Mouse (Mus musculus) neural tube, embryonic 14.5 days (tissue): ENCODE results near the gene Tmem132b. TPM values are rescaled to one million over a fixed set of nuclear protein-coding genes. Genes with fewer than 3 reads are reported as not detected.

Experiments used
- ATAC-seq: fragments of 200-750 bp; cut with Nextera tagmentation; 2 replicates; pipeline ENCODE4 v1.8.0; 2017; ENCODE audit warnings: low read depth, mild to moderate bottlenecking, moderate TSS enrichment, moderate library complexity
- H3K27ac ChIP-seq: fragments of 300-500 bp; sonication (generic); 2 replicates; pipeline ENCODE4 v1.5.1; 2014; ENCODE audit warnings: low read depth, mild to moderate bottlenecking, control low read depth, low read length, moderate library complexity, mixed read lengths
- H3K27me3 ChIP-seq: fragments of 300-500 bp; sonication (generic); 2 replicates; pipeline ENCODE4 v1.6.1; 2014; ENCODE audit warnings: low read length; ENCODE audit not compliant: control insufficient read depth, insufficient read depth
- H3K36me3 ChIP-seq: fragments of 300-500 bp; sonication (generic); 2 replicates; pipeline ENCODE4 v1.6.1; 2014; ENCODE audit warnings: low read length, mixed read lengths; ENCODE audit not compliant: control insufficient read depth, insufficient read depth
- H3K4me1 ChIP-seq: fragments of 300-500 bp; sonication (generic); 2 replicates; pipeline ENCODE4 v1.6.1; 2014; ENCODE audit warnings: low read length; ENCODE audit not compliant: control insufficient read depth, insufficient read depth
- H3K4me2 ChIP-seq: fragments of 300-500 bp; sonication (generic); 2 replicates; pipeline ENCODE4 v1.6.1; 2014; ENCODE audit warnings: mild to moderate bottlenecking, low read depth, low read length, control low read depth
- H3K4me3 ChIP-seq: fragments of 300-500 bp; sonication (generic); 2 replicates; pipeline ENCODE4 v1.5.1; 2014; ENCODE audit warnings: low read depth, low read length, control low read depth, mixed read lengths
- H3K9ac ChIP-seq: fragments of 300-500 bp; sonication (generic); replicated peaks from 2 replicates; pipeline ENCODE4 v1.6.1; 2014; ENCODE audit warnings: low read depth, mild to moderate bottlenecking, control low read depth, low read length, mixed read lengths
- H3K9me3 ChIP-seq: fragments of 300-500 bp; sonication (generic); 2 replicates; pipeline ENCODE4 v1.6.1; 2016; ENCODE audit warnings: low read length; ENCODE audit not compliant: control insufficient read depth
- WGBS: fragments of 180-500 bp; shearing (Covaris S2); extraction: QIAGEN DNeasy Blood & Tissue Kit; methylation state at CpG from one replicate; pipeline ENCODE4 v1.1.7; 2014; 5-methylcytosine and 5-hydroxymethylcytosine counted together
- polyA plus RNA-seq: library from polyadenylated mRNA; unstranded; fragments of >200 nt; fragmentation: Nextera tagmentation; extraction: Ambion mirVana; gene quantifications from 2 replicates; pipeline ENCODE4 v1.2.1, GENCODE M21; 2014

Gene Tmem132b
- polyA plus RNA-seq, 1 experiment from 2014 or later, result 5.5 TPM

DNA sequence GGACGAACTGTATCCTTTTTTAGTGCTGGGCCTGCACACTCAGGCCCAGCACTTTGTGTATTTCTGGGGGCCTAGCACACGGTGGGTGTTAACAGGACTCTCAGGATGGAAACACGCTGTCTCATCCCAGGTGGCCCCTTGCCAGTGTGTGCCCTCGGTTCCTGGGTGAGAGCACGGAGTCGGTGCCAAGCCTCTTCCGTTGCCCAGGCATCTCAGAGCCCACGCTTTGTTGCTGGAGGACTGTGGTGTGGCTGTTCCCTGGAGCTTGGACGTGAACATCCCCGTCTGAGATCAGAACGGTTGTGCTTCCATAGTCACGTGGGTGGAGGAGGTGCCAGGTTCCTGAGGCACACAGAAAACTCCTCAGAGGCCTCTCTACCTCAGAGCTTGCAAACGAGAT lies 47.1 kb downstream of the Tmem132b start:
- no peak for ATAC-seq
- 73% methylated on average over 13 of the region's 13 CpGs for WGBS
- H3K4me2 ChIP-seq, result no peak overlapping the region
- H3K36me3 ChIP-seq, result no peaks in the 10 kb centered on the region
- H3K9ac ChIP-seq, result no peak overlapping the region
- no peak overlapping the region for H3K4me3 ChIP-seq
- H3K4me1 ChIP-seq, result 0 out of 2 replicates have a peak, but pooled peaks cover 5% of the 10 kb centered on the region
- no peaks in the 10 kb centered on the region for H3K9me3 ChIP-seq
- no peak overlapping the region for H3K27ac ChIP-seq
- no peaks in the 10 kb centered on the region for H3K27me3 ChIP-seq

DNA sequence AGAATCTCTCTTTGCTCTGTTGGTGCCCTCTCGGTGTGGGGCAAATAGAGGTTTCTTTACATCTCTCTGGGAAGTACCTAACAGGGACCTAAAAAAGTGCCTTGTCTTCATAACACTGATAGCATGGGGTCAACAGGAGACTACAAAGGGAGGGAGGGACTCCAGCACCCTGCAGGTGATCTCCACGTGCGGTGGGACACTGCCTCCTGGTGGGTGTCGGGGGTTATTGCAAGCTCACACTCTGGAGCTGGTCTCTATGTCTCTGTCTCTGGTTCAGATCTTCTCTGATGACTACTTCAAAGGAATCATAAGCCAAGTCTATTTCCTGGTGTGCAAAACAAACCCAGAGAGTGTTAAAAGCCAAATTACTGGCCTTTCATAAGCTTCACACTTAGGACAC lies 47.6 kb downstream of the Tmem132b start:
- 57% methylated on average over 4 of the region's 4 CpGs for WGBS

DNA sequence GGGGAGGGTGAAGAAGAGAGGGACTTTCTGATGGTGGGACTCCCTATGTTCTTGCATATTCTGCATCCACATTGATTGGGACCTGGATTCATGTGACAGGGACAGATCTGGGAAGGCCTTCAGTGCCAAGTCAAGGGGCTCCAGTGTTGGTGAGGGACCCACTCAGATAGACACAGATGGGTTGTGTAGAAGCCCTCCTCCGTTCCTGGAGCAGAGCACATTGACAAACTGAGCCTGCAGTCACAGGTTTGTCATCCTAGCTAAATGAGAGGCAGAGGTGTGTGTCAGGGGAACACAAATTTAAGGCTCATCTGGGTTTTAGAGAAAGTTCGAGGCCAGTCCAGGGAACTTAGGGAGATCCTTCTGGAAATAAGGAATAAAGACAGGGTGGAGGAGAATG lies 51.7 kb downstream of the Tmem132b start:
- H3K9me3 ChIP-seq, result no peaks in the 10 kb centered on the region
- no peaks in the 10 kb centered on the region for H3K4me1 ChIP-seq
- H3K4me2 ChIP-seq, result no peak overlapping the region
- H3K27ac ChIP-seq, result no peak overlapping the region
- ATAC-seq, result no peak
- no peak overlapping the region for H3K9ac ChIP-seq
- H3K4me3 ChIP-seq, result no peak overlapping the region
- H3K27me3 ChIP-seq, result no peaks in the 10 kb centered on the region
- 87% methylated on average over 2 of the region's 2 CpGs for WGBS
- no peaks in the 10 kb centered on the region for H3K36me3 ChIP-seq

More for the DNA sequence above, 47.6 kb downstream of the Tmem132b start:
- Histone ChIP-seq H3K27me3 (no peaks in the 10 kb centered on the region), H3K4me2 (no peak overlapping the region), H3K4me3 (no peak overlapping the region), H3K36me3 (no peaks in the 10 kb centered on the region), H3K4me1 (0 out of 2 replicates have a peak, but pooled peaks cover 5% of the 10 kb centered on the region), H3K9ac (no peak overlapping the region), H3K9me3 (no peaks in the 10 kb centered on the region), H3K27ac (no peak overlapping the region)
- ATAC-seq, result no peak

GRCm38 (mm10) chr5:125583836-125584235 lies 52.3 kb downstream of the Tmem132b start:
- H3K4me1 ChIP-seq, result no peaks in the 10 kb centered on the region
- H3K4me3 ChIP-seq, result no peak overlapping the region
- no peak overlapping the region for H3K27ac ChIP-seq
- no peaks in the 10 kb centered on the region for H3K36me3 ChIP-seq
- no peaks in the 10 kb centered on the region for H3K9me3 ChIP-seq
- H3K9ac ChIP-seq, result no peak overlapping the region
- no peak overlapping the region for H3K4me2 ChIP-seq
- 47% methylated on average over 8 of the region's 8 CpGs for WGBS
- no peak for ATAC-seq
- H3K27me3 ChIP-seq, result no peaks in the 10 kb centered on the region

DNA sequence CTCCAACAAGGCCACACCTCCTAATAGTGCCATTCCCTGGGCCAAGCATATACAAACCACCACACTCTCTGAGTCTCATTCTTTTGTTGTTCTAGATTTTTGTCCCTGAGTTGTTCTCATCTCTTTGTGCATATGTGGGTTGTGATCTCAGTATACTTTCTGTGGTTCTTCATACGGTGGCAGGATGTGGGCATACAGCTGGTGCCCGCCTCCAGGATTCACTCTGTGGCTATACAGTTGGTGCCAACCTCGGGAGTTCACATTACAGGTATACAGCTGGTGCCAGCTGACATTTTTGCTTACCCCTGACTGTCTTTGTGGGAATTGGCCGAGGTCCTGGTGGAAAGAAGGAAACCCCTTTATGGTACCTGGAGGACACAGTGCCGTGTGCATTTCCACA lies 53.6 kb downstream of the Tmem132b start:
- Histone ChIP-seq H3K9me3 (no peaks in the 10 kb centered on the region), H3K9ac (no peak overlapping the region), H3K27ac (no peak overlapping the region), H3K4me1 (peaks cover 6% of the 10 kb centered on the region; the same call in 1 of the 2 replicates), H3K4me2 (no peak overlapping the region), H3K36me3 (no peaks in the 10 kb centered on the region), H3K27me3 (no peaks in the 10 kb centered on the region), H3K4me3 (no peak overlapping the region)
- 91% methylated on average over 5 of the region's 5 CpGs for WGBS
- ATAC-seq, result no peak

DNA sequence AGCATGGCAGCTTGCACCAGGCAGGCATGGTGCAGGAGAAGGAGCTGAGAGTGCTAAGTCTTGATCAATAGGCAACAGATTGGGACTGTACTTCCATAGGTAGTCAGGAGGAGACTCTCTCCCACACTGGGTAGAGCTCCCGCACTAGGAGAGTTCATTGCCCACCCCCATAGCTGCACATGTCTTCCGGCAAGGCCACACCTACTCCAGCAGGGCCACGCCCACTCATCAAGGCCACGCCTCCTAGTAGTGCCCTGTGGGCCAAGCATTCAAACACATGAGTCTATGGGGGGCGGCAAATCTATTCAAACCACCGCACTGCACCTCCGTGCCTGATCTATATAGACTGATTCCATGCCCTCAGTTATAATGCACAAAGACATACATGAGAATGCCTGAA lies 56.6 kb downstream of the Tmem132b start:
- Histone ChIP-seq H3K9me3 (no peaks in the 10 kb centered on the region), H3K4me2 (no peak overlapping the region), H3K9ac (no peak overlapping the region), H3K27me3 (no peaks in the 10 kb centered on the region), H3K27ac (no peak overlapping the region), H3K4me3 (no peak overlapping the region), H3K36me3 (no peaks in the 10 kb centered on the region), H3K4me1 (peaks cover 6% of the 10 kb centered on the region; the same call in 1 of the 2 replicates)
- no peak for ATAC-seq
- WGBS, result 65% methylated on average over 7 of the region's 7 CpGs

GRCm38 (mm10) chr5:125588876-125589667 lies 57.5 kb downstream of the Tmem132b start:
- peak overlapping the region; percentile 39; the same call in 1 of the 2 replicates for H3K27ac ChIP-seq
- H3K9me3 ChIP-seq, result no peaks in the 10 kb centered on the region
- ATAC-seq, result peak; percentile 79
- H3K36me3 ChIP-seq, result no peaks in the 10 kb centered on the region
- H3K4me1 ChIP-seq, result peaks cover 6% of the 10 kb centered on the region; the same call in 1 of the 2 replicates
- WGBS, result 4% methylated on average over 18 of the region's 18 CpGs
- H3K27me3 ChIP-seq, result no peaks in the 10 kb centered on the region
- peak overlapping the region; percentile 26 for H3K4me3 ChIP-seq
- peak overlapping the region; percentile 1; the same call in 1 of the 2 replicates for H3K9ac ChIP-seq
- H3K4me2 ChIP-seq, result peak overlapping the region; percentile 47

DNA sequence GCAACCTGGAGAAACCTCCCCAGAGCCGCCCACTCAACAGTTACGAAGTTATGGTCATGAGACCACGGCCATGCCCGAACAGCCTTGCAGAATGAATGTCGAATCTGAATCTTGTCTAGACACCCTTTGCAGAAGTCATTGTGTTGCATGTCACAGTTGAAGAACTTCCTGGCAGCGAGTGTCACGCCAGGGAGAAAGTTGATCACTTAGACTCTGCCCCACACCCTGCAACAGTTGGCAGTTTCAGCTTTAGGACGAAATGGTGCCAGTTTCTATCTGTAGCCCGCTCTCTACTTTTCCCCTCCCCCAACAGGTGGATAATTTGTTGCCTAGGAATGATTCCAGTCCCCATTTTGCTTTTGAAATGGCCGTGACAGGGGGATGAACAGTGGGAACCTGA lies 66.5 kb downstream of the Tmem132b start:
- Histone ChIP-seq H3K4me2 (no peak overlapping the region), H3K36me3 (no peaks in the 10 kb centered on the region), H3K27ac (no peak overlapping the region), H3K4me1 (no peaks in the 10 kb centered on the region), H3K9ac (no peak overlapping the region), H3K4me3 (no peak overlapping the region), H3K9me3 (no peaks in the 10 kb centered on the region), H3K27me3 (no peaks in the 10 kb centered on the region)
- WGBS, result 84% methylated on average over 10 of the region's 10 CpGs
- no peak for ATAC-seq

- Histone ChIP-seq H3K4me3 (no peak overlapping the region), H3K27me3 (no peaks in the 10 kb centered on the region), H3K4me2 (no peak overlapping the region), H3K36me3 (no peaks in the 10 kb centered on the region), H3K9ac (no peak overlapping the region), H3K9me3 (no peaks in the 10 kb centered on the region; the same call in 1 of the 2 replicates), H3K27ac (no peak overlapping the region), H3K4me1 (no peaks in the 10 kb centered on the region)
- no peak for ATAC-seq
- WGBS, result 82% methylated on average over 12 of the region's 12 CpGs
These were observed 75.6 kb downstream of the Tmem132b start for GRCm38 (mm10) chr5:125607146-125607545.
